Mouse (Mus musculus) lung, embryonic 16.5 days (tissue): ENCODE results near the gene Orc4. TPM values are rescaled to one million over a fixed set of nuclear protein-coding genes. Genes with fewer than 3 reads are reported as not detected.

Experiments used
- ATAC-seq: fragments of 200-750 bp; cut with Nextera tagmentation; 2 replicates; pipeline ENCODE4 v1.8.0; 2017; ENCODE audit warnings: low read depth, mild to moderate bottlenecking, moderate library complexity
- H3K27ac ChIP-seq: fragments of 300-500 bp; sonication (generic); 2 replicates; pipeline ENCODE4 v1.5.1; 2014; ENCODE audit warnings: mild to moderate bottlenecking, control low read depth, low read length
- H3K27me3 ChIP-seq: fragments of 300-500 bp; sonication (generic); 2 replicates; pipeline ENCODE4 v1.6.1; 2014; ENCODE audit warnings: low read depth, low read length, mixed read lengths; ENCODE audit not compliant: control insufficient read depth, insufficient read depth
- H3K36me3 ChIP-seq: fragments of 300-500 bp; sonication (generic); 2 replicates; pipeline ENCODE4 v1.6.1; 2014; ENCODE audit warnings: low read length; ENCODE audit not compliant: control insufficient read depth, insufficient read depth
- H3K4me1 ChIP-seq: fragments of 300-500 bp; sonication (generic); replicated peaks from 2 replicates; pipeline ENCODE4 v1.6.1; 2014; ENCODE audit warnings: low read length, mixed read lengths; ENCODE audit not compliant: control insufficient read depth, insufficient read depth
- H3K4me2 ChIP-seq: fragments of 300-500 bp; sonication (generic); 2 replicates; pipeline ENCODE4 v1.6.1; 2014; ENCODE audit warnings: low read depth, low read length, control low read depth
- H3K4me3 ChIP-seq: fragments of 300-500 bp; sonication (generic); 2 replicates; pipeline ENCODE4 v1.5.1; 2014; ENCODE audit warnings: mild to moderate bottlenecking, low read length, control low read depth
- H3K9ac ChIP-seq: fragments of 300-500 bp; sonication (generic); 2 replicates; pipeline ENCODE4 v1.6.1; 2014; ENCODE audit warnings: low read length, control low read depth
- H3K9me3 ChIP-seq: fragments of 300-500 bp; sonication (generic); 2 replicates; pipeline ENCODE4 v1.6.1; 2016; ENCODE audit warnings: low read length; ENCODE audit not compliant: control insufficient read depth
- WGBS: fragments of 180-500 bp; shearing (Covaris S2); extraction: QIAGEN DNeasy Blood & Tissue Kit; methylation state at CpG from one replicate; pipeline ENCODE4 v1.1.7; 2014; 5-methylcytosine and 5-hydroxymethylcytosine counted together
- polyA plus RNA-seq: library from polyadenylated mRNA; unstranded; fragments of >200 nt; fragmentation: Nextera tagmentation; extraction: Ambion mirVana; gene quantifications from 2 replicates; pipeline ENCODE4 v1.2.1, GENCODE M21; 2015

The Orc4 gene
- 95.3 and 96.6 TPM in 2 replicates for polyA plus RNA-seq

DNA sequence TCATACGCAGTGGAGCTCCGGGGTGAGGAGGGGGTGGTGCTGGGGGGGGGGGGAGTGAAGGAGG, at the start of gene Orc4:
Orc4 (minus strand) TSS at position 26 of the 64 bp plus-strand sequence.
- Histone ChIP-seq H3K9me3 (no peaks in the 10 kb centered on the region), H3K27ac (peak within 1 kb of the TSS; percentile 98), H3K9ac (peak within 1 kb of the TSS; percentile 95), H3K4me3 (peak within 1 kb of the TSS; percentile 92), H3K4me1 (peaks cover 5% of the 10 kb centered on the region), H3K27me3 (no peaks in the 10 kb centered on the region), H3K4me2 (peak within 1 kb of the TSS; percentile 77), H3K36me3 (no peaks in the 10 kb centered on the region)
- WGBS: 0% methylated on average over 2 of the region's 2 CpGs
- ATAC-seq: no peak

DNA sequence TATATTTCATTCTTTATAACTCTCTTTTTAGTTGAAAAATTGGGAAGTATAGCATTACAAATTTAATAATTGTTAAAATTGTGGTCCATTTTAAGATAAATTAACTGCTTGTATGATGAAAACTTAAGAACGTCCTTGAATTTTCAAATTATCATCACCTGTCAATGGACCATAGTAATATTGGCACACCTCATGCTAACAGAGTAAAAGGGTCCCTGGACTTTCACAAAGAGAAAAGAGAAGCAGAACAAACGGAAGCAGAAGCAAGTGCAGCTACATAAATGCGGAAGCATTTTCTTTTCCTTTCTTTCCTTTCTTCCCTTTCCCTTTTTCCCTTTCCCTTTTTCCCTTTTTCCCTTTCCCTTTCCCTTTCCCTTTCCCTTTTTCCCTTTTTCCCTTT, 40.2 kb upstream of the Orc4 start:
- no peak overlapping the region for H3K27ac ChIP-seq
- H3K27me3 ChIP-seq: no peaks in the 10 kb centered on the region
- no peaks in the 10 kb centered on the region for H3K36me3 ChIP-seq
- H3K9ac ChIP-seq: no peak overlapping the region
- no peak for ATAC-seq
- 84% methylated on average over 3 of the region's 3 CpGs for WGBS
- H3K4me3 ChIP-seq: no peak overlapping the region
- H3K9me3 ChIP-seq: no peaks in the 10 kb centered on the region
- H3K4me1 ChIP-seq: no peaks in the 10 kb centered on the region
- H3K4me2 ChIP-seq: no peak overlapping the region

DNA sequence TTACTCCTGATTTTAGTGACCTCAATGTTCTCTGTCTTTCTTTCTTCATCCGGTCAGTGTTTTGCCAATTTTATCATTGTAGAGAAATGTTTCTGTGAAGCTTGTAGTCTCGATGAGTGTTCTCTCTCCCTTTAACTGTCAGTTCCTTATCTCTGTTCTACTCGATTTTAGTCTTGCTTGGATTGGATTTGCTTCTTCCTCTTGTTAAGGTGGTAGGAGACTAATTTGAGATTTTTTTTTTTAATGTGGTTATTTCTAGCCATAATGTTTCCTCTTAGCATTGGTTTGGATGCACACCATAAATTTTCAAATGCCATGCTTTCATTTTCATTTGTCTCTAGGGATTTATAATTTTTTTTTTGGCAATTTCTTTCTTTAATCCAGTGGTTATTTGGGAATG, 28.8 kb upstream of the Orc4 start:
- Histone ChIP-seq H3K9ac (no peak overlapping the region), H3K4me3 (no peak overlapping the region), H3K9me3 (no peaks in the 10 kb centered on the region), H3K4me2 (no peak overlapping the region), H3K27ac (no peak overlapping the region), H3K4me1 (no peaks in the 10 kb centered on the region), H3K36me3 (no peaks in the 10 kb centered on the region), H3K27me3 (no peaks in the 10 kb centered on the region)
- 60% methylated on average over 3 of the region's 3 CpGs for whole genome bisulfite sequencing
- no peak for ATAC-seq

DNA sequence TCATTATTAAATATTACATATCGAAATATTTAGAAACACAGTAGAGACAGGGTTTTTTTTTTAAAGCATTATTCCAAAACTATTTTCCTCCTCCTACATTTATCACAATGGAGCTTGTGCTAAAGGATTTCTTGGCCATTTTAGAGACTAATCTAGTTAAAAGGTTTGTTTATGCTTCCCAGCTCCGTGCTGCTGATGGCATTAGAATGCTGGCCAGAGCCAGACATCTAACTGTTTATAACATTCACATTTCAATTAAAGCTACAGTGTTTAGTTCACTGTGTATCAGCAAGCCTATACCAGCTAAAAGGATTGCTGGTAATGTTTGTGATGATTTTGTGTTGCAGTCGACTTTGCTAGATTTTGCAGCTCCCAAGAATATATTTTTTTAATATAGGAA, 6.5 kb upstream of the Orc4 start:
- 37% methylated on average over 3 of the region's 3 CpGs for WGBS
- no peaks in the 10 kb centered on the region for H3K4me1 ChIP-seq
- no peak for ATAC-seq
- no peak overlapping the region for H3K27ac ChIP-seq
- H3K9me3 ChIP-seq: no peaks in the 10 kb centered on the region
- no peak overlapping the region for H3K4me3 ChIP-seq
- H3K4me2 ChIP-seq: no peak overlapping the region
- no peaks in the 10 kb centered on the region for H3K36me3 ChIP-seq
- no peak overlapping the region for H3K9ac ChIP-seq
- H3K27me3 ChIP-seq: no peaks in the 10 kb centered on the region

DNA sequence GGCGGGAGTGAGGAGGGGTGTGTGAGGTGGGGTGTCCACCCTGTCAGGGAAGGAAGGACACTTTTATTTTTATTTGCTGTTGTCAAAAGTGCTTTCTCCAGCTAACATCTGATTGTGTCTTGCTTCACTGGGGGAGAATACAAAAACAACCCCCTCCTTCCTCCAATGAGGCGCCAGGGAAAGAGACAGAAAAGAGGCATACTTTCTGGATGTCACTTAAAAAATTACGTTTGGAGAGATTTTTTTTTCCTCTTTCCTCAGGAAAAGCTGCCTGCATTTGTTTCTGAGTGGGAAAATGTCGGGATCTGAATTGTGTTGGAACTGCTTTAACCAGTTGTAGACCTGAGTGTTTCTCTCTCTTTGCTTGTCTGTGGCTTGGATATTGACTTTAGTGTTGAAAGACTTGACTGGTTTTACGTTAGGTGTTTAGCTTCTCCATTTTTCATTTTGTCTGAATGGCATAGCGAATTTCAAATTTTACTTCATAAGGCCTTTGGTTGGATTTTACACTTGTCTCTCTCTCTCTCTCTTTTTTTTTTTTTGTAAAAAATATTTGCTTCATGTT, 321 bp upstream of the Orc4 start:
- ATAC-seq: no peak
- WGBS: 4% methylated on average over 5 of the region's 6 CpGs
- H3K4me2 ChIP-seq: peak overlapping the region; percentile 77
- H3K36me3 ChIP-seq: no peaks in the 10 kb centered on the region
- H3K9ac ChIP-seq: peak overlapping the region; percentile 95
- peak overlapping the region; percentile 98 for H3K27ac ChIP-seq
- H3K27me3 ChIP-seq: no peaks in the 10 kb centered on the region
- H3K4me3 ChIP-seq: peak overlapping the region; percentile 92
- no peaks in the 10 kb centered on the region for H3K9me3 ChIP-seq
- peaks cover 5% of the 10 kb centered on the region for H3K4me1 ChIP-seq

DNA sequence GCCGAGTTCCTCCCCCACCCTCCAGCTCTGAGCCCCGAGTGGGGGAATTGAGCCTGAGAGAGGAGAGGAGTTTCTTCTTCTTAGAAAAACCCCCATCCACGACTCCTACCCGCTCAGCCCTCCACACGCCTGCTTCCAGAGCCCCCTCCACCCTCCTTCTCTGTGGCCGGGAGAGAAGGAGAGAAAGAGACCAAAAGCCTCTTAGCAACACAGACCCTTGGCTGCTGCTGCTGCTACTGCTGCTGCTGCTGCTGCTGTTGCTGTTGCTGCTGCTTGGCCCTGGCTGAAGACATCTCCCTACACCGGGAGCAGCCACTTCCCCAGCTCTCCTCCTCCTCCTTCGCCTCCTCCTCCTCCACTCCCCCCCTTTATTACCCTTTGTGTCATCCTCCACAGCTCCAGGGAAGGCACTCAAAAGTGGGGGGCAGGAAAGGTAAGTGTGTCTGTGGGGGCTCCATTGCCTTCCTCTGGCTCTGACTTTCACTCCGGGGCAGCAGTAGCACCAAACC, 280 bp downstream of the Orc4 start:
- ATAC-seq: peak; percentile 44
- H3K4me3 ChIP-seq: peak overlapping the region; percentile 92
- peak overlapping the region; percentile 77 for H3K4me2 ChIP-seq
- peak overlapping the region; percentile 95 for H3K9ac ChIP-seq
- no peaks in the 10 kb centered on the region for H3K9me3 ChIP-seq
- H3K27ac ChIP-seq: peak overlapping the region; percentile 98
- H3K27me3 ChIP-seq: no peaks in the 10 kb centered on the region
- WGBS: 0% methylated on average over 9 of the region's 9 CpGs
- peaks cover 5% of the 10 kb centered on the region for H3K4me1 ChIP-seq
- no peaks in the 10 kb centered on the region for H3K36me3 ChIP-seq

DNA sequence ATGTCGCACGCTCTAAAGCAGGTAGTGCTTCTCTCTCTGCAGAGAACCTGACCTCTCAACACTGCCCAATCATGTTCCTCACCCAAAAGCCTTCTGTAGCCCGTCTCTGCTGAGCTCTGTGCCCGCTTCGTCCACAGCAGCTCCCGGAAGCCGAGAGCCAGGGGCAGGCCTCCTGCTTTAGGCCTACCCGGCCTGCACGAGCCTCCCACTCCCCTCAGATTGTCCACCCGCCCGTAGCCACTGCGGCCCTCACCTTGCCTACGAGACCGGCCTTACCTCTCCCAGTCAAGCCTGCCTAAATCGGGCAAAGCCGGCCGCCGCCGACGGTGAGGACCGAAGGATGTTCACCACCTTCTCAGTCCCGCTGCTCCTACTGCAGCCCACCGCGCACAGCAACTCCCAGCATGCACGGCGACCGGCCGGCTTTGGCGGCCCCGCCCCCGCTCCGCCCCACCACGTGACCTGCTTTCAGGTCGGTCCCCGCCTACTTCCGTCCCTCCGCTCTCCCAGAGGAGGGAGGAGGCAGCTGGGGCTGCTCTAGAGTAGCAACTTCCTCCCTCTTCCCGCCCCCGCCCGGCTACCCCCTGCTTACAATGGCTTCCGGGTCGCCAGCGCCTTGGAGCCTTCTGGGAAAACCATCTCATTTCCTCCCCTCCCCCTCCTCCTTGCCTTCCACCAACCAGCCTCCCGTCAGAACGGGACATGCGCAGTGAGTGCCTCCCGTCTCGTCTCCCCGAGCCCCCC, 1.1 kb downstream of the Orc4 start, which contains the start of gene Mbd5:
Mbd5 (plus strand) TSS at position 668 of the 744 bp plus-strand sequence.
- ATAC-seq: peak; percentile 100
- Histone ChIP-seq H3K4me3 (peak within 1 kb of the TSS; percentile 92), H3K4me2 (peak within 1 kb of the TSS; percentile 86), H3K36me3 (no peaks in the 10 kb centered on the region), H3K27me3 (no peaks in the 10 kb centered on the region), H3K27ac (peak within 1 kb of the TSS; percentile 98), H3K9ac (peak within 1 kb of the TSS; percentile 95), H3K9me3 (no peaks in the 10 kb centered on the region), H3K4me1 (peaks cover 5% of the 10 kb centered on the region)
- WGBS: under 1% methylated on average over 43 of the region's 49 CpGs

DNA sequence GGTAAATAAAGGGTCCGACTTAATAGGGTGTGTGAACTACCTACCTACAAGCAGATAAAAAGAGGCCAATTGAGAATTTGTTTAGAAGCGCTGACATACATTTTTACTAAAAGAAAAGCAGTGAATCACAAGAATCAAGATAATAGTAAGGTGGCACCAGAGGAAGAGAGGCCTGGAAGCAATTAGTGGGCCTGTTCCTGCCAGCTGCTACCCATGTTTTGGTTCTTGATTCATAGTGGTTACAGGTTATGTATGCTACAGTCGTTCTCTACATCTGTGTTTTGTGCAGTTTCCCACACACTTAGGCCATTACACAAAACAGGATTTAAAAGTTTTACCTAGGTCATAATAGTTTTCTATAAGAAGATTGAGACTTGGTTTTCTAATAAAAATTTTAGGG, 2.3 kb downstream of the Orc4 start:
- Histone ChIP-seq H3K27me3 (no peaks in the 10 kb centered on the region), H3K36me3 (no peaks in the 10 kb centered on the region), H3K27ac (no peak overlapping the region), H3K4me2 (peak overlapping the region; percentile 86), H3K4me3 (0 out of 2 replicates have a peak overlapping the region, but pooled peaks have one; percentile 23), H3K4me1 (peaks cover 5% of the 10 kb centered on the region), H3K9me3 (no peaks in the 10 kb centered on the region), H3K9ac (no peak overlapping the region)
- ATAC-seq: no peak
- 61% methylated on average over 3 of the region's 3 CpGs for WGBS

DNA sequence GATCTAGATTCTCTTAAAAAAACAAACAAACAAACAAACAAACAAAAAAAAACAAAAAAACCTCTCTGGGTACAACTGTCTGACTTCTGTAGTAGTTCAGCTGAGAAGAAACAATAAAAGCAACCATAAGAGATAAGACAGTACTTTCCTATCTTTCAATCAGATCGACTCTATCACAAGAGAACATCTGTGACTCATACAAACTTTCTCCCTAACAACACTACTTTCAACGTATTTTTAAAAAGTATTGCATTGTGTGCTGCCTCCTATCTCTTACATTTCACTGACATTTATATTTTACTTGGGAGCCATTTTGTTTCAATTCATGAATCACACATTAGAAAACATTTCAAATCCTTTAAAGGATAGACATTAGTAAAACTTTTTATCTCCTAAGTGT, 15.0 kb downstream of the Orc4 start:
- ATAC-seq: no peak
- WGBS: 90% methylated on average over 2 of the region's 2 CpGs
- H3K9ac ChIP-seq: no peak overlapping the region

More for the DNA sequence above, 15.0 kb downstream of the Orc4 start:
- Histone ChIP-seq H3K9me3 (no peaks in the 10 kb centered on the region), H3K36me3 (peaks cover 9% of the 10 kb centered on the region), H3K27me3 (no peaks in the 10 kb centered on the region), H3K4me2 (no peak overlapping the region), H3K27ac (no peak overlapping the region), H3K4me1 (no peaks in the 10 kb centered on the region), H3K4me3 (no peak overlapping the region)
